Mouse (Mus musculus) liver, embryonic 11.5 days (tissue): ENCODE data around the gene Fibcd1. TPM values are rescaled to one million over a fixed set of nuclear protein-coding genes. Genes with fewer than 3 reads are reported as not detected.

Experiments
- ATAC-seq: fragments of 200-750 bp; cut with Nextera tagmentation; replicated peaks from 2 replicates; pipeline ENCODE4 v1.8.0; 2017; ENCODE audit warnings: moderate number of reproducible peaks, mild to moderate bottlenecking, moderate TSS enrichment, moderate library complexity; ENCODE audit not compliant: low FRiP score
- DNase-seq: peaks from one replicate; pipeline ENCODE4 v3.0.0-alpha.2; 2017; ENCODE audit warnings: low spot score
- H3K27ac ChIP-seq: fragments of 300-500 bp; sonication (generic); 2 replicates; pipeline ENCODE4 v1.5.1; 2014; ENCODE audit warnings: mild to moderate bottlenecking, low read depth, low read length, control low read depth
- H3K27me3 ChIP-seq: fragments of 300-500 bp; sonication (generic); replicated peaks from 2 replicates; pipeline ENCODE4 v1.6.1; 2014; ENCODE audit warnings: low read length, mixed read lengths; ENCODE audit not compliant: control insufficient read depth, insufficient read depth
- H3K36me3 ChIP-seq: fragments of 300-500 bp; sonication (generic); 2 replicates; pipeline ENCODE4 v1.6.1; 2014; ENCODE audit warnings: mild to moderate bottlenecking, low read length, moderate library complexity, mixed read lengths; ENCODE audit not compliant: control insufficient read depth, insufficient read depth
- H3K4me1 ChIP-seq: fragments of 300-500 bp; sonication (generic); replicated peaks from 2 replicates; pipeline ENCODE4 v1.6.1; 2014; ENCODE audit warnings: low read length, mixed read lengths; ENCODE audit not compliant: control insufficient read depth, insufficient read depth
- H3K4me2 ChIP-seq: fragments of 300-500 bp; sonication (generic); 2 replicates; pipeline ENCODE4 v1.6.1; 2014; ENCODE audit warnings: mild to moderate bottlenecking, control low read depth, moderate library complexity
- H3K4me3 ChIP-seq: fragments of 300-500 bp; sonication (generic); 2 replicates; pipeline ENCODE4 v1.5.1; 2014; ENCODE audit warnings: low read depth, low read length, control low read depth
- H3K9ac ChIP-seq: fragments of 300-500 bp; sonication (generic); 2 replicates; pipeline ENCODE4 v1.6.1; 2014; ENCODE audit warnings: low read depth, low read length, control low read depth
- H3K9me3 ChIP-seq: fragments of 300-500 bp; sonication (generic); 2 replicates; pipeline ENCODE4 v1.6.1; 2016; ENCODE audit warnings: low read length, inconsistent platforms, mixed read lengths; ENCODE audit not compliant: control insufficient read depth
- whole genome bisulfite sequencing: fragments of 180-500 bp; shearing (Covaris S2); extraction: QIAGEN DNeasy Blood & Tissue Kit; methylation state at CpG from one replicate; pipeline ENCODE4 v1.1.7; 2014; 5-methylcytosine and 5-hydroxymethylcytosine counted together
- polyA plus RNA-seq: library from polyadenylated mRNA; unstranded; fragments of >200 nt; fragmentation: Nextera tagmentation; extraction: Ambion mirVana; gene quantifications from 2 replicates; pipeline ENCODE4 v1.2.1, GENCODE M21; 2014

Gene Fibcd1
- polyA plus RNA-seq, 1 experiment from 2014 or later: 0.14 TPM

GRCm38 (mm10) chr2:31880868-31881267, 35.1 kb upstream of the Fibcd1 start:
- no peaks in the 10 kb centered on the region for H3K9me3 ChIP-seq
- no peak overlapping the region; the same call in 1 of the 2 replicates for H3K4me2 ChIP-seq

GRCm38 (mm10) chr2:31878610-31879009, 32.8 kb upstream of the Fibcd1 start:
- ATAC-seq (no peak), DNase-seq (no peak)
- H3K27ac ChIP-seq: no peak overlapping the region
- peaks cover 70% of the 10 kb centered on the region for H3K27me3 ChIP-seq
- H3K4me3 ChIP-seq: no peak overlapping the region
- no peaks in the 10 kb centered on the region for H3K36me3 ChIP-seq
- no peaks in the 10 kb centered on the region for H3K9me3 ChIP-seq
- no peak overlapping the region for H3K9ac ChIP-seq
- H3K4me2 ChIP-seq: no peak overlapping the region
- H3K4me1 ChIP-seq: no peaks in the 10 kb centered on the region
- WGBS: 77% methylated on average over 17 of the region's 17 CpGs

More at GRCm38 (mm10) chr2:31880868-31881267, 35.1 kb upstream of the Fibcd1 start:
- Histone ChIP-seq H3K27me3 (peaks cover 71% of the 10 kb centered on the region), H3K4me1 (no peaks in the 10 kb centered on the region), H3K9ac (no peak overlapping the region), H3K36me3 (no peaks in the 10 kb centered on the region), H3K27ac (no peak overlapping the region), H3K4me3 (no peak overlapping the region)
- ATAC-seq: no peak
- WGBS: 9% methylated on average over 14 of the region's 14 CpGs
- no peak for DNase-seq

- no peak overlapping the region for H3K4me2 ChIP-seq
- no peaks in the 10 kb centered on the region for H3K36me3 ChIP-seq
- H3K27me3 ChIP-seq: peaks cover 48% of the 10 kb centered on the region
- no peak overlapping the region for H3K4me3 ChIP-seq
- H3K27ac ChIP-seq: no peak overlapping the region
- DNase-seq (no peak), ATAC-seq (no peak)
- H3K4me1 ChIP-seq: no peaks in the 10 kb centered on the region
- H3K9ac ChIP-seq: no peak overlapping the region
- no peaks in the 10 kb centered on the region for H3K9me3 ChIP-seq
- 19% methylated on average over 12 of the region's 12 CpGs for WGBS
Observed at GRCm38 (mm10) chr2:31876446-31876845, 30.6 kb upstream of the Fibcd1 start.

GRCm38 (mm10) chr2:31874290-31874855, 28.6 kb upstream of the Fibcd1 start:
- H3K4me3 ChIP-seq: no peak overlapping the region
- no peaks in the 10 kb centered on the region for H3K9me3 ChIP-seq
- ATAC-seq: no peak
- no peak overlapping the region for H3K4me2 ChIP-seq
- peaks cover 37% of the 10 kb centered on the region for H3K27me3 ChIP-seq
- no peaks in the 10 kb centered on the region for H3K36me3 ChIP-seq
- H3K27ac ChIP-seq: no peak overlapping the region
- DNase-seq: no peak
- WGBS: 72% methylated on average over 26 of the region's 26 CpGs
- H3K9ac ChIP-seq: no peak overlapping the region
- no peaks in the 10 kb centered on the region for H3K4me1 ChIP-seq

- no peak overlapping the region for H3K4me3 ChIP-seq
- H3K27ac ChIP-seq: no peak overlapping the region
- H3K4me2 ChIP-seq: no peak overlapping the region
- no peak for ATAC-seq
- no peak overlapping the region for H3K9ac ChIP-seq
- H3K36me3 ChIP-seq: no peaks in the 10 kb centered on the region
- no peaks in the 10 kb centered on the region for H3K9me3 ChIP-seq
- DNase-seq: no peak
- peaks cover 13% of the 10 kb centered on the region; the same call in 1 of the 2 replicates for H3K27me3 ChIP-seq
- 58% methylated on average over 3 of the region's 3 CpGs for WGBS
- H3K4me1 ChIP-seq: no peaks in the 10 kb centered on the region
Observed at GRCm38 (mm10) chr2:31870683-31871082, 24.9 kb upstream of the Fibcd1 start.

GRCm38 (mm10) chr2:31869692-31870091, 23.9 kb upstream of the Fibcd1 start:
- Histone ChIP-seq H3K9me3 (no peaks in the 10 kb centered on the region), H3K4me1 (no peaks in the 10 kb centered on the region), H3K27ac (no peak overlapping the region), H3K9ac (no peak overlapping the region), H3K4me2 (no peak overlapping the region), H3K4me3 (no peak overlapping the region), H3K36me3 (no peaks in the 10 kb centered on the region), H3K27me3 (peaks cover 7% of the 10 kb centered on the region; the same call in 1 of the 2 replicates)
- 84% methylated on average over 5 of the region's 5 CpGs for WGBS
- ATAC-seq: no peak
- DNase-seq: no peak

GRCm38 (mm10) chr2:31868538-31869164, 22.8 kb upstream of the Fibcd1 start:
- Histone ChIP-seq H3K9ac (no peak overlapping the region), H3K27ac (no peak overlapping the region), H3K4me3 (no peak overlapping the region), H3K27me3 (0 out of 2 replicates have a peak, but pooled peaks cover 2% of the 10 kb centered on the region), H3K9me3 (no peaks in the 10 kb centered on the region), H3K36me3 (no peaks in the 10 kb centered on the region), H3K4me1 (no peaks in the 10 kb centered on the region), H3K4me2 (no peak overlapping the region)
- DNase-seq (no peak), ATAC-seq (no peak)
- WGBS: 56% methylated on average over 10 of the region's 10 CpGs

GRCm38 (mm10) chr2:31867773-31868537, 22.1 kb upstream of the Fibcd1 start:
- no peaks in the 10 kb centered on the region for H3K9me3 ChIP-seq
- WGBS: 78% methylated on average over 8 of the region's 8 CpGs

More at GRCm38 (mm10) chr2:31867773-31868537, 22.1 kb upstream of the Fibcd1 start:
- Histone ChIP-seq H3K27me3 (0 out of 2 replicates have a peak, but pooled peaks cover 4% of the 10 kb centered on the region), H3K36me3 (no peaks in the 10 kb centered on the region), H3K4me2 (no peak overlapping the region), H3K4me3 (no peak overlapping the region), H3K4me1 (no peaks in the 10 kb centered on the region), H3K9ac (no peak overlapping the region), H3K27ac (no peak overlapping the region)
- DNase-seq (no peak), ATAC-seq (no peak)
